Mouse (Mus musculus): ENCODE data around the gene Neurl4.
A peak's percentile ranks its signal among the peaks of the same experiment; 100 is the strongest.

Neurl4 gene

DNA sequence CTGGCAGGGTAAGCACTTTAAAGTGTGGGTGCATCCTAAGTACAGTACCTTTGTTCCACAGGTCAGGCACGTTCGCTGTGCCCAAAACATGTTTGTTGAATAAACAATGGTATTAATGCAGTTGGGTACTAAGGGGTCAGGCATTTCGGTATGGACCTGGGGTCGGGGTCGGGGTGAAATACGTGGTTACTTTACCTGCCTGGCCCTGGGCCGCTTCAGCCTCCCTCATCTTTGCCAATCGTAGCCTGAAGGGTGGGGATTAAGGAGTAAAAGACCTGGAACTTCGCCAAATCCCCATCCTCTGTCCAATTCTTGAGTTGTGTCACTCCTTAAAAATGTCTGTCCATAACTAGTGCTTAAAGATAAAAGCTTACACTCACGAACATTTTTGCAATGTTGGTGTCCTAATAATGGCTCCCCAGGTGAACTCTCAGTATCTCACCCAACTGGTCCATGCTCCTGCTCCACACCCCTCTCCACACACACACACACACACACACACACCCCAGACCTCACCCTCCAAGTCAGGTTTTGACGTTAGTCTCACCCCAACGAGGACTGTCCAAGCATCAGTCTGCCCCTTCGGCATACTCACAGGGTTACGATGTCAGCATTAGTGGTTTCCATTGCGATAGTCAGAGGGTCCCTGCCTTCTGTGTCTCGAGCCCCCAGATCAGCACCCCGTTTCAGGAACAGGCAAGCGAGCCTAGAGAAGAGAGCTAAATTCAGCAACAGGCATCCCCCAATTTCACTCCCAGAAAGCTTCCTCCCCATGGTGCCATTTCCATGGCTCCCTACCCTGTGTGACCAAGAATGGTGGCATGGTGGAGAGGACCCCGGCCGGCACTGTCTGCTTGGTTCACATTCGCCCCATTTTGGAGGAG, 18.8 kb upstream of the Neurl4 start:
- DNase-seq (ENCODE audit: low read depth, low spot score) = no peak

DNA sequence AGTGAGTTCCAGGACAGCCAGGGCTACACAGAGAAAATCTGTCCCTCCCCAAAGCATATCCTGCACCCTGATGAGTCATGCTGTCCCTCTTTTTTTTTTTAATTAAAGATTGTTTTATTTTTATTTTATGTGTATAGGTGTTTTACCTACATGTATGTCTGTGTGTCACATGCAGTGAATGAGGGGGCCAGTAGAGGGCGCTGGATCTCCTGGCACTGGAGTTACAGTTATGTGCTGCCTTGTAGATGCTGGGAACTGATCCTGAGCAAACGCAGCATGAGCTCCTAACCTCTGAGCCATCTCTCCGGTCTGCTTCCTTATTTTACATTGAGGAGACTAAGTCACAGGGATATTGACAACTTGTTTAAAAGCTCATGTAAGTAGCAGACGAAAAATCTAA, 17.8 kb upstream of the Neurl4 start:
- no peak for DNase-seq (ENCODE audit: low read depth, low spot score)

GRCm38 (mm10) chr11:69883527-69884151, 17.2 kb upstream of the Neurl4 start:
- DNase-seq (ENCODE audit: low read depth, low spot score) = no peak

DNA sequence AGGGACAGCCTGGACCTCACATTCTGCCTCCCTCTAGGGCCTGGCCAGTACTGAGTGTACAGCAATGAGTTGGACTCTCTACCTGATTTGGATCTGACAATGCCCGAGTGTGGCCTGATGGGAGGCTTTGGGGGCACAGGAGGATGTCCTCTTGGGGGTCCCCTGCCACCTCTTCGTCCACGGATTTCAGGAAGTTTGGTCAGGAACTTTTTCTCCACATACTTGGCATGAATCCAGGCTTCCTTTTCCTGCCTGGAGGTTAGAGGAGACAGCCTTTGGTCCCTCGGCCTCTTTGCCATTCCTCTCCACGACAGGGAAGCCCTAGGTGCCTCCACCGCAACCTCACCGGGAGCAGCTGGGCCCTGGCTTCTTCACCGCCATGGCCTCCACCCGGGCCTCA, 16.6 kb upstream of the Neurl4 start:
- DNase-seq (ENCODE audit: low read depth, low spot score) = no peak

GRCm38 (mm10) chr11:69884663-69885062, 16.2 kb upstream of the Neurl4 start:
- DNase-seq (ENCODE audit: low read depth, low spot score) = no peak

GRCm38 (mm10) chr11:69886907-69887635, 13.8 kb upstream of the Neurl4 start:
- no peak for DNase-seq (ENCODE audit: low read depth, low spot score)

DNA sequence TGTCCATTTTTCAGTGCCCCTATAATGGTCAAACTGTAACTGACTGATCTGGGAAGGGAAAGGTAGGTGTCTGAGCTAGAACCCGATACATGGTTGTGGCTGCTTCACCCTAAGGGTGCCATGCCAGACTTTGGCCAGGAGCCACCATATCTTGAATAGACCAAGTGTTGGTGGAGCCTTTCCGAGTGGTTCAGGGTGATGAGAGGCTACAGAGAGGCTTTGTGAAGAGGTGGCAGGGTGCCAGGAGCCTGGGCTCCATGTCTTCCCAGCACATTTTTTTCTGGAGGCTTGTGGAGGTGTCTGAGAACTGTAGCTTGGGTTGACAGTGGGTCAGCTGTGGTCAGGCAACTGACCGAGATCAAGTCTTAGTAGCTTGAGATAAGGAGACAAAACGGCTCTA, 9.4 kb upstream of the Neurl4 start:
- DNase-seq (ENCODE audit: low read depth, low spot score) = no peak

DNA sequence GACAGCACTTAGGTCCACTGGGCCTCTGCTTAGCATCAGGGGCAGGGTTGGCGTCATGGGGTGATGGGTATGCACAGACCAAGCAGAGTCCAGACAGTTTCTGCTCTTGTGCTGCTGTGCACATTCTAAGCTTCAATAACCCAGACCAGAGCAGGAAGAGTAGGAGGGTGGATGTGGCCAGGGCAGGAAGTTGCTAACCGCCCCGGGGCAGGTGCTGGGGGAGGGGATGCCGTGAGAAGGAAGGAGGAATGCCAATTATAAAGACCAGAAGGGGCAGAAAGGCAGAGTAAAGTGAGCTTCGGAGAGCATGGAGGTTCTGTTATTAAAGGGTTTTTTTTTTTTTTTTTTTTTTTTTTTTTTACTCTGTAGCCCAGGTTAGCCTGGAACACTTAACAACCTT, 6.2 kb upstream of the Neurl4 start:
- DNase-seq (ENCODE audit: low read depth, low spot score) = no peak

DNA sequence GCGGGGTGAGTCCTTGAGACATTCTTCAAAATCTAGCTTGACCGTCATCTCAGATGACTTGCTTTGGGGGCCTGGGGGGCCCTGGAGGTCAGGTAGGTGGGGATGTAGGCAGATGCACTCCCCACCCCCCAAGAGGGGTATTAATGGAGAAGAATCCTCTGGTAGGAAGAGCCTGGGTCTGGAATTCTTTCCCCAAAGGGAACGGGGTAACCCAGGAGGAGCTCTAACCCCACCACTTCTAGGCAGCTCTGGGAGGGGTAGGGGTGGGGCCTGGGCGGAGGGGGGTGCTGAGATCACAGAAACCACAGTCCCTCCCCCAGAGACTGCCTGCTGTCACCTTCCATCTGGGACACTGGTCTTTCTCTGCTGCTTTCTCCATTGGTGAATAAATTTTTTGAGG, 5.6 kb upstream of the Neurl4 start, which contains the start of gene Acap1:
Gene Acap1, minus strand, starts transcription at position 249 of the 400 bp plus-strand sequence.
- no peak for DNase-seq (ENCODE audit: low read depth, low spot score)

- no peak for DNase-seq (ENCODE audit: low read depth, low spot score)
Measured at GRCm38 (mm10) chr11:69899870-69900269, 1.0 kb upstream of the Neurl4 start.

GRCm38 (mm10) chr11:69901406-69901846, 554 bp downstream of the Neurl4 start:
- DNase-seq (ENCODE audit: low read depth, low spot score) = peak; percentile 87

- no peak for DNase-seq (ENCODE audit: low read depth, low spot score)
Measured at GRCm38 (mm10) chr11:69901993-69902392, 1.1 kb downstream of the Neurl4 start.

DNA sequence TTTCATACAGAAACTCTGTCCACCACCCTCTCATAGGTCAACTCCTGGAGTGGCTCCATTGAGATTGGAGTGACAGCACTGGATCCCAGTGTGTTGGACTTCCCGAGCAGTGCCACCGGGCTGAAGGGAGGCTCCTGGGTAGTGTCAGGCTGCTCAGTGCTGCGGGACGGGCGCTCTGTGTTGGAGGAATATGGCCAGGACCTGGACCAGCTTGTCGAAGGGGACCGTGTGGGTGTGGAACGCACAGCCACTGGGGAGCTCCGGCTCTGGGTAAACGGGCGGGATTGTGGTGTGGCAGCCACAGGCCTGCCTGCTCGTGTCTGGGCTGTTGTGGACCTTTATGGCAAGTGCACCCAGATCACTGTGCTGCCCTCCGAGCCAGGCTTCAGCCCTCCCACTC, 2.1 kb downstream of the Neurl4 start:
- no peak for DNase-seq (ENCODE audit: low read depth, low spot score)

GRCm38 (mm10) chr11:69904311-69904710, 3.4 kb downstream of the Neurl4 start:
- DNase-seq (ENCODE audit: low read depth, low spot score) = no peak

DNA sequence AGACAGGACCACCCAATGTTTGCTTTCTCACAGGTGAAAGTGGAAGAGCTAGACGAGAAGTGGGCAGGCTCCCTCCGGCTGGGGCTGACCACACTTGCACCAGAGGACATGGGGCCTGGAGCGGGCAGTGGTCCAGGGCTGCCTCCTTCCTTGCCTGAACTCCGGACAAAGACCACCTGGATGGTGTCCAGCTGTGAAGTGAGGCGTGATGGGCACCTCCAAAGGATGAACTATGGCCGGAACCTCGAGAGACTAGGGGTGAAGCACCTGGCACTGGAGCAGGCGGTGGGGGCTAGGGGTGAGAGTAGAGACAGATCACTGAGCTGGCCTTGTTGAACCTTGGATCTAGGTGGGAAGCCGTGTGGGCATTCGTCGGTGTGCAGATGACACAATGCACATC, 7.8 kb downstream of the Neurl4 start:
- DNase-seq (ENCODE audit: low read depth, low spot score) = no peak

- no peak for DNase-seq (ENCODE audit: low read depth, low spot score)
Measured at GRCm38 (mm10) chr11:69909174-69909573, 8.3 kb downstream of the Neurl4 start.

- DNase-seq (ENCODE audit: low read depth, low spot score) = no peak
Measured at GRCm38 (mm10) chr11:69910177-69910576, 9.3 kb downstream of the Neurl4 start.

DNA sequence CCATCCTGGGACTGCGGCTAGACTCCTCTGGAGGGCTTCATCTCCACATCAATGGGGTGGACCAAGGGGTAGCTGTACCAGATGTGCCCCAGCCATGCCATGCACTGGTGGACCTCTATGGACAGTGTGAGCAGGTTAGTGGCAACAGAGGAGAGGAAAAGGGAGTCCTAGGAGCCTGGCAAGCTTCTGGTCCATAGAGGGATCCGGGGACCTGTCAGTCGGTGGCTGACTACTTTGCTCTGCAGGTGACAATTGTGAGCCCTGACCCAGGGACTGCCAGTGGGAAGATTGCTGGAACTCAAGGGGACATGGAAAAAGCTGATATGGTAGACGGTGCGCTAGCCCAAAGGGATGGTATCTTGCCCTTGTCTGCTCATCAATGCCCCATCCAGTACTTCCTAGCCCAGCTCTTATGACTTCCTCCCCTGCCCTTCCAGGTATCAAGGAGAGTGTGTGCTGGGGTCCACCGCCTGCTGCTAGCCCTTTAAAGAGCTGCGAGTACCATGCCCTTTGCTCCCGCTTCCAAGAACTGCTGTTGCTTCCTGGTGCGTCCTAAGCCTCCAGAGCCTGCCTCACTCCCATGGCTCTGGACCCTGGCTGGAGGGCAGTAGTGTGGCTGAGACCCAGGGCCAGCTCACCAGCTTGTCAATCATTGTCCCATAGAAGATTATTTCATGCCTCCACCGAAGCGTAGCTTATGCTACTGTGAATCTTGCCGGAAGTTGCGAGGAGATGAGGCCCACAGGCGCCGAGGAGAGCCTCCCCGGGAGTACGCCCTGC, 10.1 kb downstream of the Neurl4 start:
- no peak for DNase-seq (ENCODE audit: low read depth, low spot score)

- no peak for DNase-seq (ENCODE audit: low read depth, low spot score)
Measured at GRCm38 (mm10) chr11:69911701-69912100, 10.8 kb downstream of the Neurl4 start.

DNA sequence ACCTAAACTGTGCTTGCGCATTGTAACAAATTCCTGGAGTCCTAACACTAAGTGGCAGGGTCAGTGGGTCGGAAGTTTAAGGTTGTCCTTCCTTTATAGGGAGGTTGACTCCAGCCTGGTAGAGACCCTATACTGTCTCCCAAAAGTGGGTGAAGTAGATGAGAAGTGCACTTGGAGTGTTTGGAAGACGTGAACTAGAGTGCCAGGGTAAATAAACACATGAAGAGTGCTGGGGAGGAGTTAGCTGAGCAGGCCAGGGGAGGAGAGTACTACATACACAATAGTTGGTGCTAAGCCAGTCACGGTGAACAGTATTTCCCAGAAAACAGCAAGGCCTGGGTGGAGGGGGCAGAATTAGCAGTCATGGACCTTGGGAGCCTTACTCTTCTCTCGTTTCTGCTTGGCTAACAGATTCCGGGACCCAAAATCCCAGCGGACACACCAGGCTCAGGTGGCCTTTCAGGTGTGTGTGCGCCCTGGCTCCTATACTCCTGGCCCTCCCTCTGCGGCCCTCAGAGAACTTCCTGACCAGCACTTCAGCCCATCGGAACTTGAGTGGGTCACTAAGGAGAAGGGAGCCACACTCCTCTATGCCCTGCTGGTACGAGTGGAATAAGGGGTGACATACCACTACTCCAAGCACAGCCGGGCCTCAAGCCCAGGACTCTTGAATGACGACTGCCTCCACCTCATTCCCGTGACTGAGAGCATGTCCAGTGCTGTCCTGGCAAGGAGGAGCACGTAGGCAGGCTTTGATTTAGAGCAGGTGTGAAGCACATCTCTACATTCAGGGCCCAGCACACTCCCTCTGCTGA, 12.1 kb downstream of the Neurl4 start:
- no peak for DNase-seq (ENCODE audit: low read depth, low spot score)
